Mouse (Mus musculus): ENCODE measurements around the gene Trim41.
"Not testable (repeated sequence)": the region's sequence is repeated elsewhere in the genome, so short reads cannot be mapped to it uniquely, and the experiment has no call there.

The Trim41 gene

DNA sequence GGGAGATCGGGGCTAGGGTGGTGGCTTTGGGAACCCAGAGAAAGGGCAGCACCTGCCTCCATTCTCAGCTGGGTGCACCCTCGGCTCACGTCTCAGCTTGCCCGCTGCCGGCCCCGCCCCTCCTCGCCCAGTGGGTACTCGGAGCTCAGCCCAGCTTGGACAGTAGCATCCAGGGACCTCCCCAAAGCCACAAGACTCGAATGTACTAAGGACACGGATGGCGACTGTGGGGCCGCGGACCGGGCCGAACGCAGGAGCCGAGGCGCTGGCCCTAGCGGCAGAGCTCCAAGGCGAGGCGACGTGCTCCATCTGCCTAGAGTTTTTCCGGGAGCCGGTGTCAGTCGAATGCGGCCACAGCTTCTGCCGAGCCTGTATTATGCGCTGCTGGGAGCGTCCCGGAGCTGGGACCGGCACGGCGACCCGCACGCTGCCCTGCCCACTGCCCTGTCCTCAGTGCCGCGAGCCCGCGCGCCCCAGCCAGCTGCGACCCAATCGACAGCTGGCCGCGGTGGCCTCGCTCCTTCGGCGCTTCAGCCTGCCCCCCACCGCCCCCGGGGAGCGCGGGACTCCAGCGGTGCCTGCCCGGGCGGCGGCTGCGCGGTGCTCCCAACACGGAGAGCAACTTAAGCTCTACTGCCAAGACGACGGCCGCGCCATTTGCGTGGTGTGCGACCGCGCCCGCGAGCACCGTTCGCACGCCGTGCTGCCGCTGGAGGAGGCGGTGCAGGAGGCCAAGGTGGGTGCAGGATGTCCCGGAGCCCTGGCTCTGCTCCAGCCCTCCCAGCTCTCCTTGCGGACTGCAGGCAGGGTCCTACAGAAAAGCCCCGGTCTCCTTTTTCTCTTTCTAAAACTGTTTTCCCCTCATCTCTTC, 20.4 kb upstream of the Trim41 start:
- no peak for DNase-seq (ENCODE audit: low spot score)

DNA sequence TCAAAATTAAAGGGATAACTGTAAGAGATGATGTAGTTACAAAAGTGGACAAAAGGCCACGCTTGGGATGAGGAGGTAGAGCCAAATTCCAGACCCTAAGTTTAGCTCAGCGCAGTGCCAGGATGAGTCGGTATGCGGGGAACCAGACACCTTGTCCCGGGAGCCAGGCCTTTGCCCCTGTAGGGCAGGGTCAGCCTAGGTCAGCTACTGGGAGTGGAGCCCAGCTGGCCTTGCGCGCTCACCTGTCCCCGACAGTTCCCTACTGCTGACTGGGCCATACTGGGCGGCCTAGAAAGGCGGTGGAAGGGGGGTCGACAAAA, 19.8 kb upstream of the Trim41 start:
- no peak for DNase-seq (ENCODE audit: low spot score)

DNA sequence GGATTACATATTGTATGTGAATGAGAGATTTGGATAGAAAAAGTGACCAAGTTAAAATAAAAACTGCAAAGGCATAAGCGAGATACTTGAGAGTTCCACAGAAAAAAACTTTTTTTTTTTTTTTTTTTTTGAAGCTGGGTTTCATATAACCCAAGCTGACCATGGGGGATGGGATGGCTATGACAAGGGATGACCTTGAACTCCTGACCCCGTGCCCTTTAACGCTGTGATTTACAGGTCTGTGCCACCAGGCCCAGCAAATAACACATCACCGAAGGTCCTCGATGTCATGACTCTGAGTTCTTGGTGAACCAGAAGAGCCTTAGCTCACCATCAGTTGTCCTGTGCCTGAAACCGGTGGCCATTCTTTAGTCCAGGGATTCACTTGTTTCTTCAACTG, 18.8 kb upstream of the Trim41 start:
- DNase-seq (ENCODE audit: low spot score) = no peak

DNA sequence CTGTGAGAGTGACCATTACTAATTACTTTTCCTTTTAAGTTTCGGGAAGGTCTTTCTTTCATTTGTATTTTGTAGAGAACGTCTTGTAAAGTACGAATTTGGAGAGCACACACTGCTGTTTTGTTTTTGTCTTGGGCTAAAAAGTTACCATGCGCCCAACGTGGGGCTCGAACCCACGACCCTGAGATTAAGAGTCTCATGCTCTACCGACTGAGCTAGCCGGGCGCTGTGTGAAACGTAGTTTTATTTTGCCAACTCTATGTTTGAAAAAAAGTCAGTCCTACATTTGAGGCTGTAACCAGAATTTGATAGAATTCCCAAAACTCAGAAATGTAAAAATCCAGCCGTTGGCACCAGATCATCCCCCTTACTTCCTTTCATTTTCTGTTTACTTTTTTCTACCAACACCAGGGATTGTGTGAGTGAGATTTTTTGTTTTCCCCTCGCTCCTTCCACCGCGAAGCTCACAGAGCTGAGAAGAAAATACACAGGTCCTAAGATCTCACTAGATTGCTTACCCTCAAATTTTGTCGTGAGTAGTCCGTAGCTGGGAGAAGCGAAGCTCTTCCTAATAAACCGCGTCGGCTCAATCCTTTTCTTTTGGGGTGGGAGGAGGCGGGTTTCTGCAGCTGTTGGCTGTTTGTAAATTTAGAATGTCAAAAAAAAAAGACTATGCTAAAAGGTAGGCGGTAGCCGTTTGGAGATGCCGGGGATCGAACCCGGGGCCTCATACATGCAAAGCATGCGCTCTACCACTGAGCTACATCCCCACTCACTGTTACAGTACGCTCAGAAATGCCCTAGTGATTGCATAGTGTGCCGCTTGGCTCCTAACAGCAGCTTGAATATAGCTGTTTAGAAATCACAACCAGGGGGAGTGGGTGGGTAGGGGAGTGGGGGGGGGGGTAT, 16.8 kb upstream of the Trim41 start:
- DNase-seq (ENCODE audit: low spot score) = peak; percentile 91

DNA sequence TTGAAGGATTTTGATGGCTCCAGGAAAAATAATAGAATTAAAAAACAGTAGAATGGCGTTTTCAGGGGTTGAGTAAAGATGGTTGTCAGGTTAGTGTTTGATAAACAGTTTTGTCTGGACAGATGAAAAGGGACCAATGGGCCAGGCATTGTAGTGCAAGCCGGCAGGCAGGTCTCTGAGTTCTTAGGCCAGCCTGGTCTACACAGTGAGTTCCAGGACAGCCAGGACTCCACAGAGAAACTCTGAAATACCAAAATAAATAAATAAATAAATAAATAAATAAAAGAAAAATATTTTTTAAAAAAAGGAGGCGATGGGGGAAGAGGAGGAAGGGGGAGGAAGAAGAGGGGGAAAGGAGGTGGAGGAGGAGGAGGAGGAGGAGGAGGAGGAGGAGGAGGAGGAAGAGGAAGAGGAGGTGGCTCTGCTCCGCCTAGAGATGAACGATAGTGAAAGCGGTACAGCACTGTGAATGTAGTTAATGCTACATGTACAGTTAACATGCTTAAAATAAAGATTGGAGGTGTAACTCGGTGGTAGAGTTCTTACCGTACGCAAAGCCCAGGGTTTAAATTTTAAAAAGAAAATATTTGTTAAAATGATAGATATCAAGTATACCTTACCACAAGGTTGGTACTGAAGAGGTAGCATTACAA, 16.1 kb upstream of the Trim41 start:
- no peak for DNase-seq (ENCODE audit: low spot score)

DNA sequence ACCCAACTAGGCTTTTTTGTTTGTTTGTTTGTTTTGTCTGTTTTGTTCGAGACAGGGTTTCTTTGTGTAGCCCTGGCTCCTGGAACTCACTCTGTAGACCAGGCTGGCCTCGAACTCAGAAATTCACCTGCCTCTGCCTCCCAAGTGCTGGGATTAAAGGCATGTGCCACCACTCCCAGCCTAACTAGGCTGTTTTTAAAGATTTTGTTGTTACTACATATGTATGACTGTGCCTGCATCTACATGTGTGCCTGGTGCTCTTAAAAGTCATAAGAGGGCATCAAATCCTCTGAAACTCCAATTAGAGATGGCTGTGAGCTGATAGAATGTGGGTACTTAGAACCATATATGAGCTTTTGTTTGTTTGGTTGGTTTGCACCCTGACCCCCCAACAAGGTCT, 14.1 kb upstream of the Trim41 start:
- DNase-seq (ENCODE audit: low spot score) = no peak

DNA sequence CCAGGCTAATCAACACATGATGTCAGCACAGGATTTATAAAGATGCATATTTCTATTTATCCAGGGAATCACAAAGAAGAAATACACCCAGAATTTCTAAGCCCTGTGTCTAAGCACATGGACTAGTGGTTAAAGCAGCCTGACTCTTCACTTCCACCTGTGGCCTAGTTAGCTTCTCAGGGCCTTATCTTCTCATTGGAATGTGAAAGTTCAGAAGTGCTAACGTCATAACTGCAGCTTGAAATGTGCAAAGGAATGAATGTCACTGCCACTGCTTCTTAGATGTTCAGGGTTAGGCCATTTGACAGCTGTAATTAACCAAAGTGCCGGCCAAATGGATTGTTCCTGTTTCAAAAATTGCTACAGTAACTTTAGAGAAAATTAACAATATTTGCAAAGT, 13.1 kb upstream of the Trim41 start:
- no peak for DNase-seq (ENCODE audit: low spot score)

DNA sequence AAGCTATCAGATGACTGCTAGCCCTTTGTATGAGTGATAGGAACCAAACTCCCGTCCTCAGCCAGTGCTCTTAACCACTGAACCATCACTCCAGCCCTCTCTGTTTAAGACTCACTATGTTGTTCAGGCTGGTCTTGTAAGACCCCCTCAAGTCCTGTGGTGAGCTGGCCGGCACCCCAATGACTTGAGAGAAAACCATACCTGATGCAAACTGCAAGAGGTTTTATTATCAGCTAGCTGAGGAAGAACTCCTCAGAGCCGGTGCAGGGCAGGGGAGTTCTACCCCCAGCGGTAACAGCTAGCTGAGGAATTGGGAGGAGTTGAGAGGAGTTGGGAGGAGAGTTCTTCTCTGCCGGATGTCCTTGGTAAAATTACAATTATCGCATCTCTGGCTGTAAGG, 10.8 kb upstream of the Trim41 start:
- no peak for DNase-seq (ENCODE audit: low spot score)

DNA sequence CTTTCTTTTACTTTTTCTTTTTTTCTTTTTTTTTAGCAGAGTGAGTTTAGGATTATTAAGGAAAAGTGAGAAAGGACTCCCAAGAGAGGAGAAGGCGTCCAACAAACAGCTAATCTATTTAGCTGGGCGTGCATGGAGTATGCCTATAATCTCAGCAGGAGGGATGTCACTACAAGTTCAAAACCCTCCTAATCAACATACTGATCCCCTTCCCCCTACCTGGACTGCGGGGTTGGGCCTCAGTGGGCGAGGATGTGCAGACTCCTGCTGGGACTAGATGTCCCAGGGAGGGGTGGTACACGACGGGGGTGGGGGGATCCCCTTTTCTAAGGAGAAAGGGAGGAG, 9.6 kb upstream of the Trim41 start:
- no peak for DNase-seq (ENCODE audit: low spot score)

DNA sequence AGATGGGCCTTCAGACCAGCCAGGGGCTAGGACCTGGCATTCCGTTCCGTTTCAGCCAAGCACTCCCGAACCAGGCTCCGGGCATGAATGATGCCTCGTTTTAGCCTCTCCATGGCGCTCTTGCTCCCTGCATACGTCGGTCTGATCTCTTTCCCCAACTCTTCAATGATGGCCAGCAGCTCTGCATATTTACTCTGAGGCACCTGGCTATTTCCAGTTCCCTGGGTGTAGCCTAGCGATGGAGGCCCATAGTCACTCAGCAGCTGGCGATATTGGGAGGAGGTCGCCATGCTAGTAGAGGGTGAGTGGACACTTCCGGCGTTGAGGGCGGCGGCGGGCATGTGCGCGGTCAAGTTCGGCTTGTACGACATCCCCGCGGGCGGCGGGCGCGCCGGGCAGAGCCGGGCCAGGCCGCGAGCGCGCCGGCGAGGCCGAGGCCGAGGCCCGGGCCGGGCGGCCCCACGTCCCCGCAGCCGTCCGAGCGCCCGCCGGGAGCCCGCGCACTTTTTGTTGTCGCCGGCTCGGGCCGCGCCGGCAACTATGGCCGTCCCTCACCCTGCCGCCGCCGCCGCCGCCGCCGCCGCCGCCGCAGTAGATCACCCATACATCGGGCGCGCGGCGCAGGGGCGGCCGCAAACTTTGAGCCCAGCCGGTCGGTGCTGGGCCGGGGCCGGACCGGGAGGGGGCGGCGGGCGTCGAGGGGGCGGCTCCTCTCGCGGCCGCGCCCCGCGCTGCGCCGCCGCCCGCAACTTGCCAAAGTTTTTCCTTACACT, 9.0 kb upstream of the Trim41 start, which contains the start of the genes Trim7 and Gm12184:
Gene Trim7, plus strand, starts transcription at position 162 of the 773 bp plus-strand sequence.
Gene Gm12184, minus strand, starts transcription at position 677 of the 773 bp plus-strand sequence.
- not testable (repeated sequence) for DNase-seq (ENCODE audit: low spot score)

DNA sequence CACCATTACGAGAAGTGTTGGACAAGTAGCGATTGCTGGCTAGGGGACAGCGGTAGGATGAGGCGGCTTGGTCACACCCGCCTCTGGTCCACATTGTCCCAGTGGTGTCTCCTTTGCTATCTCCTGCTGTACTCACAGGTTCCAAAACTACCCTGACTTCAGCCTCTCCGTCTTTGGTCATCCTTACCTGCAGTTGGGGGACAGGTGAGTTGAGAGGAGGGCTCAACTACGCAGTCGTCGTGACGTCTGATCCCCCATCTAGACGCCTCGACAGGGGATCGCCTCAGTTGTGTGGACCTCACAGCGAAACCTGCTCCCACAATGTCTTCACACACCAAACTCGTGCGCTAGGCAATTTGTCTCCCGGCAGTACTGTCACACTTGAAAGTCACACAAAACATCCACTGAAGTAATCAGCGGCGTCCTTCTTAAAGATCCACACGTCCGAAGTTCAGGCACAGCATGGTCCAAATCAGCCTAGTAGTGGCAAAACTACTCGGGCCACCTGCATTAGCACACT, 7.2 kb upstream of the Trim41 start:
- no peak for DNase-seq (ENCODE audit: low spot score)

DNA sequence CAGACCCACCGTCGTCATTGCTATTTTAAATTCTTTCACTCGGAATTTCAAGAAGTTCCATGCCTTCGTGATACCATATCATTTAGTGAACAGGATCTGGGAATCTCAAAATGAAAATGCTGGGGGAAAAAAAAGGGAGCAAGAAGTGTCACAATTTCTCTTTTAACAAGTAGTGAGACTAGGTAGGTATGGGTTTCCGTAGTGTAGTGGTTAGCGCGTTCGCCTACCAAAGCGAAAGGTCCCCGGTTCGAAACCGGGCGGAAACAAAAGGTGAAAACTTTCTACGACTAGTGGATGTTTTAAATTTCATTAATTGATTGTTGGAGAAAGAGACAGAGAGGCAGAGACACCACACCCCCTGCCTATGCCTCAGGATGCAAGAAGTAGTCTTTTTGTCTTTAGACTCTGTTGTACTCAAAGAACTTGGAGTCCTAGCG, 6.4 kb upstream of the Trim41 start:
- no peak for DNase-seq (ENCODE audit: low spot score)

DNA sequence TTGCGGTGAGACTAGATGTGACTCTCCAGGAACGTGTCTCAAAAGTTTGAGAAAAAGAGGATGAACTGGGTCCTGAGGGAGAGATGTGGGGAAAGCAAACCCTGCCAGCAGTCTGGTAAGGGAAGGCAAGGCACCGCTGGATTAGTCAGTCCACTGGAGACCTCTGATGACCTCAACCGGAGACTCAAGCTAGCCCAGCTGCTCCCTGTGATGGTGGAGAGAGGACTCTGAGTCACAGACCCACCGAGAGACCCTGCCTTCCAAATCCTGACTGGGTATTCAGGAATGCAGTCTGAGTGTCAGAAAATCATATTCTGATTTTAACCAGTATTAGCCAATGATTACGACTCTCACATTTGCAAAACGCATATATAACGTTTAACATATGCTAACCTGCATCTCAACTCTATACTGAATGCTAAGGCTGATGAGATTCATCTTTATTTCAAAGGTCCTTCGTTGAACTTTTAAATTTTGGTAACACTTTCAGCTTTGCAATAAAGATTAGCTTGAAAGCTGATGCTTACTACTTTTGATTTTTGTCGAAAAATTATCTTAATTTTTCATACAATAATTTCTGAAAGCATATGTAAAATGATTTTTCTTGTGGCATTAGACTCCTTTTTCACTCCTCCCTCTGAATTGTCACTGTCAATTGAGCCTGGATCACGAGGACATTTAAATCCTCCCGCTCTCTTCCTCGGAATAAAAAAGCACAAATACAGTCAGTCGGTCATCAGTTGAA, 5.8 kb upstream of the Trim41 start:
- DNase-seq (ENCODE audit: low spot score) = no peak

DNA sequence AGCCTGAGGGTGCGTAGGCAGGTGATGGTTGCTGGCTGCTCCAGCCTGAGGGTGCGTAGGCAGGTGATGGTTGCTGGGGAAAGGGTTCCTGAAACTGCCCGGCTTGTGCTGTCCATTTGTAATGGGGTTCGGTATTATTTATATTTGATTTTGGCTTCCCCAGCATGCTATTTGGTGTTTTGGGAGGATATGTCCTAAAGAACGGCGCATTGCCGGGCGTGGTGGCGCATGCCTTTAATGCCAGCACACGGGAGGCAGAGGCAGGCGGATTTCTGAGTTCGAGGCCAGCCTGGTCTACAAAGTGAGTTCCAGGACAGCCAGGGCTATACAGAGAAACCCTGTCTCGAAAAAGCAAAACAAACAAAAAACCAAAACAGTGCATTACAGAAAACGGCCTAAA, 4.1 kb upstream of the Trim41 start:
- DNase-seq (ENCODE audit: low spot score) = not testable (repeated sequence)

DNA sequence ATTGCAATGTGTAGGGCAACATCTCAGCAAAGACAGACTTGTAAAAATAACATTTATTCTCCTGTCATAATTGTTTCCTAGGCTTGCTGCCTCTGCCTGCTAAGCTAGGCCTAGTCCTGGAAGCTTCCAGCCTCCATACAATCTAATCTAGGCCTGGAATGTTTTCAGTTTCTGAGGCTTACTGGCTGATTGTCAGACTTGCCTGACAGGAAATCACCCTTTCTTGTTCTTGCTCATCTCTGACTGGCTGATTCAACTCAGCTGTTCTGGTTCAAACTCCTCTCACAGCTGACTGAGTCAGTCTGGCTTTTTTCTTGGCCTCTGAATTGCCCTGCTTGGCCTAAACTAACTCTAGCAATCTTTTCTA, 3.1 kb upstream of the Trim41 start:
- no peak for DNase-seq (ENCODE audit: low spot score)

DNA sequence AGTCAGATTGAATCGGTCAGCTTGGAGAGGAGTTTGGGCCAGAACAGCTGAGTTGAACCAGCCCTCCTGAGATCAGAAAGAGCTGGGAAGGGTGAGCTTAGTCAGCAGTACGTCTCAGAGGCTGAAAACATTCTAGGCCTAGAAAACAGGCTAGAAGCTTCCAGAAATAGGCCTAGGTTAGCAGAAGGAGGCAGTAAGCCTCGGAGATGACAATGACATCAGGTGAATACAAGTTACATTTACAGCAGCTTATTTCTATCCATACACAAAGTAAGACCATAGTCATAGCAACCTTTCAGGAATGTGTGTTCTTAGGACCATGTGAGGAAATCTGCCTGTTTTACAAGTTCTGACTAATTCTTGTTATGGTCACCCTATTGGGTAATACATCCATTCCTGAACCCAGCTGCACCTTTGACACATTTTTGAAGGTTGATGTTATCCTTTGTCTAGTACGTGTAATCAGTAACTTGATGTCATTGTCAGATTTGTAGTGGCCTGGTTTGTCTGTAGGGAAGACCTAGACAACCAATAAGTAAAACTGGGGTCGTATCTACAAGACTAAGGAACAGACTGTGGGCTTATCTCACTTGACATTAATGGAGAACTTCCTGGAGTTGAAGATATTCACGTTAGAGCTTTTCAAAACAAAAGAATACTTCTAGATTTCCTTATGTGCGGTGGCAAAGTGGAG, 2.6 kb upstream of the Trim41 start:
- DNase-seq (ENCODE audit: low spot score) = no peak

DNA sequence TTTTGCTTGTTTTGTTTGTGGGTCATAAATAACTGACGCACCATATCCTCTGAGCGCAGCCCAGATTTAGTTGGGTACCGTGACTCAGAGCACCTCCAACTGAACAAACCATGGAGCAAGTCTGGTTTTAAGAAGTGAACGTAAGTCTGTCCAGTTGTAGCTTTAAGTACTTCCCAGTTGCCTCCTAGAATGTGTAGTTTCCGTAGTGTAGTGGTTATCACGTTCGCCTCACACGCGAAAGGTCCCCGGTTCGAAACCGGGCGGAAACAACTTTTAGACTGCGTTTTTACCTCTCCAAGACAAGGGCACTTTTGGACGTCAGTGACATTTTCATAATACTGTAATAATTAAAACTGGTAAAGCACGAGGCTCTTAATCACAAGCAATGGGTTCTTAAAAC, 1.2 kb upstream of the Trim41 start:
- DNase-seq (ENCODE audit: low spot score) = peak; percentile 95

DNA sequence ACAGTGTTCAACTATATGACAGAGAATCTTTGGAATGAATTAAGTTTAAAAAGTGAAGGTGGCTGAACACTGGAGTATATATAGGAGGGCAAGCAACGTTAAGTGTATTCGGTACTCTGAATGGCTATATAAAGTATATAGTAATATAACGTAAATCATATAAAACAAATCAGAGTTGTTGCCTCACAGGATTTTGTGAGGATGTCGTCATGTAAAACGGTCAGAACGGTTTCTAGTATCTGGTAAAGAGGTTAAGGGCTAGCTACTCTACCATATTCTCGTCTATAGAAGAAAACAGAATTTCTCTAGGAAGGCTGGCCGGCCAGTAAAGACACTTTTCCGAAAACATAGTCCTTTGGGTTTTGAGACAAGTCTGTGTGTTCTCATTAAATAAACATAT, 641 bp upstream of the Trim41 start:
- DNase-seq (ENCODE audit: low spot score) = no peak

DNA sequence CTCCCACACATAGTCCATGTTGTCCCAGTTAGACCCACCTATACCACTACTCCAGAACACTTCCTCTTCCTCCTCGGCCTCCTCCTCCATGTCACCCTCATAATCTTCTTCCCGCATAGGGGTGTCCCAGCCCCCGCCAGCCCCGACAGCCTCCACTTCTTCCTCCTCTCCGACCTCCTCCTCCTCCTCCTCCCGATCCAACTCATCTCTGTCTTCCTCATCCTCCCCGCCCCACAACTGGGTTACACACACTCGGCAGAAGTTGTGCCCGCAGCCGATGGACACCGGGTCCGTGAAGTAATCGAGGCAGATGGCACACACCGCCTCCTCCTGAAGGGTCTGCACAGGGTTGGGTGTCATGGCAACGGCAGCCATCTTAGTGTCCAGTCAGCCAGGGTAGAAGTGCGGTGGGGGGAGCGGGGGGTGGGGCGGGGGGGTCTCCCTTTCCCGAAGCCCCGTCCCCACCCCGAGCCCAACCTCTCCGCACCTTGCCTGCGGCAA, 822 bp downstream of the Trim41 start:
- no peak for DNase-seq (ENCODE audit: low spot score)

DNA sequence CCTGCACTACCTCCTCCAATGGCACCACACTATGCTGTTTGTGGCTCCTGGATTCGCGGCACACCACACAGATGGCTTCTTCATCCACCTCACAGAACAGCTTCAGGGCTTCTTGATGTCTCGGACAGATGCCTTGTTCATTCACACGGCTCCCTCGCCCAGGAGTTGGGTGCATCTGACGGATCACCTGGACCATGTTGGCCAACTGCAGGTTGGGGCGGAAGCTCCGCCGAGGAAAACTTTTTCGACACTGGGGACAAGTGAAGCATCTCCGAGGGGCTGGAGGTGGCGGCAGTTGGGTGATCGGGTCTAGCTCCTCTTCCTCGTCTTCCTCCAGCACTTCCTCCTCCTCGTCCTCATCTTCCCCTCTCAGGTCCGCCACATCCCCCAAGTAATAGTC, 1.3 kb downstream of the Trim41 start:
- DNase-seq (ENCODE audit: low spot score) = no peak

All from layer of hippocampus, adult 9-10 months (tissue).